Mouse (Mus musculus): ENCODE measurements around the gene Bach1. TPM values are rescaled to one million over a fixed set of nuclear protein-coding genes. Genes with fewer than 3 reads are reported as not detected.

The Bach1 gene
- polyA plus RNA-seq, 1 experiment from 2014 or later = 19.9 TPM

- H3K4me2 ChIP-seq (replicated peaks) = no peak overlapping the region
- no peak for DNase-seq (ENCODE audit: low spot score)
- ATAC-seq (ENCODE audit: low FRiP score) = no peak
- H3K4me1 ChIP-seq (replicated peaks; ENCODE audit: control insufficient read depth, insufficient read depth, low read length) = 0 out of 2 replicates have a peak, but pooled peaks cover 3% of the 10 kb centered on the region
- WGBS = 85% methylated on average over 16 of the region's 16 CpGs
- no peaks in the 10 kb centered on the region for H3K27me3 ChIP-seq (ENCODE audit: control insufficient read depth, insufficient read depth, low read length)
- H3K9ac ChIP-seq = no peak overlapping the region
- H3K4me3 ChIP-seq (replicated peaks; ENCODE audit: low read length) = no peak overlapping the region
- H3K9me3 ChIP-seq (ENCODE audit: control insufficient read depth, low read length) = no peaks in the 10 kb centered on the region
- peaks cover 23% of the 10 kb centered on the region for H3K36me3 ChIP-seq (replicated peaks; ENCODE audit: control insufficient read depth, insufficient read depth)
- no peak overlapping the region for H3K27ac ChIP-seq
Observed at GRCm38 (mm10) chr16:87715221-87715620, 16.5 kb downstream of the Bach1 start.

- 75% methylated on average over 11 of the region's 11 CpGs for WGBS
- Histone ChIP-seq H3K36me3 (replicated peaks; ENCODE audit: control insufficient read depth, insufficient read depth) (peaks cover 29% of the 10 kb centered on the region), H3K27ac (no peak overlapping the region), H3K4me3 (replicated peaks; ENCODE audit: low read length) (no peak overlapping the region), H3K27me3 (ENCODE audit: control insufficient read depth, insufficient read depth, low read length) (no peaks in the 10 kb centered on the region), H3K9ac (no peak overlapping the region), H3K4me1 (replicated peaks; ENCODE audit: control insufficient read depth, insufficient read depth, low read length) (no peaks in the 10 kb centered on the region), H3K9me3 (ENCODE audit: control insufficient read depth, low read length) (no peaks in the 10 kb centered on the region), H3K4me2 (replicated peaks) (no peak overlapping the region)
- no peak for DNase-seq (ENCODE audit: low spot score)
- no peak for ATAC-seq (ENCODE audit: low FRiP score)
Observed at GRCm38 (mm10) chr16:87716269-87716668, 17.5 kb downstream of the Bach1 start.

DNA sequence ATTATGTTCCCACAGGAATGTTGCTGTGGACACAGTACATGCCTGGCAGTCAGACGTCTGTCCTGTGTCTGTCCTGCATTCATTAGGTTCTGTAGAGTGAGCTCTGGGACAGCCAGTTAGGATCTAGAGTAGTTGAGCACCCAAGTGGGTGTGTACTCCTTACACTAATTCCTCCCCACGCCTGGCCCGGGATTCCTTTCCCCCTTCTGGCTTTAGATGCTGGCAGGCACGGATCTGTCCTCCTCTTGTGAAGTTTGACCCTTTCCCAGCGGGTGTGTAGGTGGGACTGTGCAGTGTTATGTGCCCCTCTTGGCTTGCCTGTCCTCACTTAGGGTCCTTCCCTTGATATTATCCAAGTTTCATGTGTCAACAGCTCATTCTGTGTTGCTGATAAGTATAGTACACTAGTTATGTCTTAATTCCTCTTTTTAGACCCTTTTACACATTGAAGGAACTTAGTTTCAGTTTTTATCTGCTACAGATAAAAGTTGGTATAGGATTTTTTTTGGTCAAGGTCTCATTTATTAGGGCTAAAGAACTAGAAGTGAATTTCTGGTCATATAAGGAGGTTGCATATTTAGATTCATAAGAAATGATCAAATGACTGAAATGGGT, 18.4 kb downstream of the Bach1 start:
- no peak overlapping the region for H3K9ac ChIP-seq
- DNase-seq (ENCODE audit: low spot score) = no peak
- no peaks in the 10 kb centered on the region for H3K27me3 ChIP-seq (ENCODE audit: control insufficient read depth, insufficient read depth, low read length)
- no peak overlapping the region for H3K4me2 ChIP-seq (replicated peaks)
- H3K4me1 ChIP-seq (replicated peaks; ENCODE audit: control insufficient read depth, insufficient read depth, low read length) = no peaks in the 10 kb centered on the region
- ATAC-seq (ENCODE audit: low FRiP score) = no peak
- WGBS = 74% methylated on average over 5 of the region's 5 CpGs
- H3K4me3 ChIP-seq (replicated peaks; ENCODE audit: low read length) = no peak overlapping the region
- H3K27ac ChIP-seq = no peak overlapping the region
- H3K9me3 ChIP-seq (ENCODE audit: control insufficient read depth, low read length) = no peaks in the 10 kb centered on the region
- peaks cover 32% of the 10 kb centered on the region for H3K36me3 ChIP-seq (replicated peaks; ENCODE audit: control insufficient read depth, insufficient read depth)

DNA sequence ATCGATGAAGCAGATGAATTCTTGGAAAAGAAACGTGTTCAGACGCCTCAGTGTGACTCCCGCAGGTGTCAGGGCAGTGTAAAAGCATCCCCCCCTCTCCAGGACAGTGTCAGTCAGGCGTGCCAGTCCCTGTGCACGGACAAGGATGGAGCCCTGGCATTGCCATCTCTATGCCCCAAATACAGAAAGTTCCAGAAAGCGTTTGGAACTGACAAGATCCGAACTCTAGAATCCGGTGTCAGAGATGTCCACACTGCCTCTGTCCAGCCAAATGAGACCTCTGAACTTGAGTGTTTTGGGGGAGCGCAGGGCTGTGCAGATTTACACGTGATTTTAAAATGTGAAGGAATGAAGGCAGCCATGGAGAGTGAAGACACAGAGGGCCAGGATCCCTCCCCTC, 20.3 kb downstream of the Bach1 start:
- DNase-seq (ENCODE audit: low spot score) (no peak), ATAC-seq (ENCODE audit: low FRiP score) (no peak)
- Histone ChIP-seq H3K36me3 (replicated peaks; ENCODE audit: control insufficient read depth, insufficient read depth) (peaks cover 49% of the 10 kb centered on the region), H3K4me3 (replicated peaks; ENCODE audit: low read length) (no peak overlapping the region), H3K4me2 (replicated peaks) (no peak overlapping the region), H3K27me3 (ENCODE audit: control insufficient read depth, insufficient read depth, low read length) (no peaks in the 10 kb centered on the region), H3K9me3 (ENCODE audit: control insufficient read depth, low read length) (no peaks in the 10 kb centered on the region), H3K27ac (no peak overlapping the region), H3K9ac (no peak overlapping the region), H3K4me1 (replicated peaks; ENCODE audit: control insufficient read depth, insufficient read depth, low read length) (no peaks in the 10 kb centered on the region)
- WGBS = 94% methylated on average over 11 of the region's 11 CpGs

DNA sequence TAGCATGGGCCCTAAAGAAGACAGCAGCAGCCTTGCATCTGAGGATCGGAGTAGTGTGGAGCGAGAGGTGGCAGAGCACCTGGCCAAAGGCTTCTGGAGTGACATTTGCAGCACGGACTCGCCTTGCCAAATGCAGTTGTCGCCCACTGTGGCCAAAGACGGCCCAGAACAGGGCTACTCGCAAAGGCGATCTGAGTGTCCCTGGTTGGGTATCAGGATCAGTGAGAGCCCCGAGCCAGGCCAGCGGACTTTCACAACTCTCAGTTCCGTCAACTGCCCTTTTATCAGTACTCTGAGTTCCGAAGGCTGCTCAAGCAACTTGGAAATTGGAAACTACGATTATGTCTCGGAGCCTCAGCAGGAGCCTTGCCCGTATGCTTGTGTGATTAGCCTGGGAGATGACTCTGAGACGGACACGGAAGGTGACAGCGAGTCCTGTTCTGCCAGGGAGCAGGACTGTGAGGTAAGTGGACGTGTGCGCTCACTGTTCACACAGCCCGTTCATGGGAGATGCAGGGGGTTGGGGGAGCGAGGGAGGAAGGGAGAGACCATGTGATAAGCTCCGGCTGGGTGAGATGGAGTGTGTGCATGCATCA, 21.0 kb downstream of the Bach1 start:
- H3K4me3 ChIP-seq (replicated peaks; ENCODE audit: low read length) = no peak overlapping the region
- no peaks in the 10 kb centered on the region for H3K9me3 ChIP-seq (ENCODE audit: control insufficient read depth, low read length)
- WGBS = 92% methylated on average over 23 of the region's 23 CpGs
- H3K27me3 ChIP-seq (ENCODE audit: control insufficient read depth, insufficient read depth, low read length) = no peaks in the 10 kb centered on the region
- H3K36me3 ChIP-seq (replicated peaks; ENCODE audit: control insufficient read depth, insufficient read depth) = peaks cover 51% of the 10 kb centered on the region
- no peaks in the 10 kb centered on the region for H3K4me1 ChIP-seq (replicated peaks; ENCODE audit: control insufficient read depth, insufficient read depth, low read length)
- no peak overlapping the region for H3K9ac ChIP-seq
- ATAC-seq (ENCODE audit: low FRiP score) = no peak
- H3K4me2 ChIP-seq (replicated peaks) = no peak overlapping the region
- DNase-seq (ENCODE audit: low spot score) = no peak
- H3K27ac ChIP-seq = no peak overlapping the region

GRCm38 (mm10) chr16:87720851-87721409, 22.2 kb downstream of the Bach1 start:
- peaks cover 51% of the 10 kb centered on the region for H3K36me3 ChIP-seq (replicated peaks; ENCODE audit: control insufficient read depth, insufficient read depth)

GRCm38 (mm10) chr16:87722857-87723256, 24.1 kb downstream of the Bach1 start:
- Histone ChIP-seq H3K4me1 (replicated peaks; ENCODE audit: control insufficient read depth, insufficient read depth, low read length) (no peaks in the 10 kb centered on the region), H3K4me3 (replicated peaks; ENCODE audit: low read length) (no peak overlapping the region), H3K9ac (no peak overlapping the region), H3K27ac (no peak overlapping the region), H3K27me3 (ENCODE audit: control insufficient read depth, insufficient read depth, low read length) (no peaks in the 10 kb centered on the region), H3K9me3 (ENCODE audit: control insufficient read depth, low read length) (no peaks in the 10 kb centered on the region), H3K36me3 (replicated peaks; ENCODE audit: control insufficient read depth, insufficient read depth) (peaks cover 60% of the 10 kb centered on the region), H3K4me2 (replicated peaks) (no peak overlapping the region)
- ATAC-seq (ENCODE audit: low FRiP score) (no peak), DNase-seq (ENCODE audit: low spot score) (no peak)
- WGBS = 95% methylated on average over 5 of the region's 5 CpGs

More at GRCm38 (mm10) chr16:87720851-87721409, 22.2 kb downstream of the Bach1 start:
- Histone ChIP-seq H3K9me3 (ENCODE audit: control insufficient read depth, low read length) (no peaks in the 10 kb centered on the region), H3K27me3 (ENCODE audit: control insufficient read depth, insufficient read depth, low read length) (no peaks in the 10 kb centered on the region), H3K4me3 (replicated peaks; ENCODE audit: low read length) (no peak overlapping the region), H3K27ac (no peak overlapping the region), H3K4me1 (replicated peaks; ENCODE audit: control insufficient read depth, insufficient read depth, low read length) (no peaks in the 10 kb centered on the region), H3K4me2 (replicated peaks) (no peak overlapping the region), H3K9ac (no peak overlapping the region)
- no peak for ATAC-seq (ENCODE audit: low FRiP score)
- no peak for DNase-seq (ENCODE audit: low spot score)
- WGBS = 96% methylated on average over 24 of the region's 24 CpGs

GRCm38 (mm10) chr16:87723479-87723878, 24.7 kb downstream of the Bach1 start:
- H3K4me1 ChIP-seq (replicated peaks; ENCODE audit: control insufficient read depth, insufficient read depth, low read length) = no peaks in the 10 kb centered on the region
- ATAC-seq (ENCODE audit: low FRiP score) = no peak
- H3K9ac ChIP-seq = no peak overlapping the region
- H3K4me2 ChIP-seq (replicated peaks) = no peak overlapping the region
- no peaks in the 10 kb centered on the region for H3K9me3 ChIP-seq (ENCODE audit: control insufficient read depth, low read length)
- 92% methylated on average over 15 of the region's 15 CpGs for WGBS
- H3K4me3 ChIP-seq (replicated peaks; ENCODE audit: low read length) = no peak overlapping the region
- DNase-seq (ENCODE audit: low spot score) = no peak
- peaks cover 60% of the 10 kb centered on the region for H3K36me3 ChIP-seq (replicated peaks; ENCODE audit: control insufficient read depth, insufficient read depth)
- H3K27me3 ChIP-seq (ENCODE audit: control insufficient read depth, insufficient read depth, low read length) = no peaks in the 10 kb centered on the region
- no peak overlapping the region for H3K27ac ChIP-seq

- Histone ChIP-seq H3K27me3 (ENCODE audit: control insufficient read depth, insufficient read depth, low read length) (no peaks in the 10 kb centered on the region), H3K27ac (no peak overlapping the region), H3K4me2 (replicated peaks) (no peak overlapping the region), H3K9me3 (ENCODE audit: control insufficient read depth, low read length) (no peaks in the 10 kb centered on the region), H3K4me3 (replicated peaks; ENCODE audit: low read length) (no peak overlapping the region), H3K9ac (no peak overlapping the region), H3K4me1 (replicated peaks; ENCODE audit: control insufficient read depth, insufficient read depth, low read length) (no peaks in the 10 kb centered on the region), H3K36me3 (replicated peaks; ENCODE audit: control insufficient read depth, insufficient read depth) (peaks cover 65% of the 10 kb centered on the region)
- ATAC-seq (ENCODE audit: low FRiP score) = no peak
- 88% methylated on average over 4 of the region's 4 CpGs for WGBS
- no peak for DNase-seq (ENCODE audit: low spot score)
Observed at GRCm38 (mm10) chr16:87724826-87725225, 26.1 kb downstream of the Bach1 start.
